Mouse (Mus musculus): ENCODE measurements at regions not wholly inside any gene's neighbourhood (a gene's known extent, or its start where the extent isn't known, plus 50 kb on each side); places are given as distances from the start of the nearest gene placed in this dataset.
A peak's percentile ranks its signal among the peaks of the same experiment; 100 is the strongest.

- DNase-seq (ENCODE audit: low read depth, low spot score), result no peak
These were observed 197.3 kb upstream of the Gm6793 start for GRCm38 (mm10) chr8:112212170-112212569.

- no peak for DNase-seq (ENCODE audit: low read depth, low spot score)
These were observed 181.6 kb upstream of the Gm6793 start for GRCm38 (mm10) chr8:112196423-112196822.

GRCm38 (mm10) chr8:112195880-112196279, 181.0 kb upstream of the Gm6793 start:
- no peak for DNase-seq (ENCODE audit: low read depth, low spot score)

- no peak for DNase-seq (ENCODE audit: low read depth, low spot score)
These were observed 177.0 kb upstream of the Gm6793 start for GRCm38 (mm10) chr8:112191846-112192245.

- DNase-seq (ENCODE audit: low read depth, low spot score), result no peak
These were observed 174.9 kb upstream of the Gm6793 start for GRCm38 (mm10) chr8:112189698-112190097.

GRCm38 (mm10) chr8:112170184-112170583, 155.3 kb upstream of the Gm6793 start:
- peak; percentile 59 for DNase-seq (ENCODE audit: low read depth, low spot score)

DNA sequence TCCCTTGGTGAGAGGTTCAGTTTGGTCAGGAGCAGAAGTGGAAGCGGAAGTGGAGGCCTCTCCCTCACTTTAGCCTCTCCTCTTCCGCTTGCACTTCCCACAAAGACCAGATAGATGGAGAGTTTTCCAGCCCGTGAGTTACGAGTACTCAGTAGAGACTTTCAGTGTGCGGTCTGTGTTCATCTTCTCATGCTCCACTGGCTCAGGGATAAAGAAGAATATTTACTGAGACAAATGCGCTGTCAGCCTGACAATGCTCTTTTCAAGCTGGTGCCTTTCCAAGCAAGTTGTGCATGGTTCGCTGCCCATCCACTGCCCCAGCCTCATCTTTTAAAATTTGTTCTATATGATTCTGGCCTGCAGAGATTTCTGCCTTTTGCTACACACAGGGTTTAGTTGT, 141.8 kb upstream of the Gm6793 start:
- no peak for DNase-seq (ENCODE audit: low read depth, low spot score)

DNA sequence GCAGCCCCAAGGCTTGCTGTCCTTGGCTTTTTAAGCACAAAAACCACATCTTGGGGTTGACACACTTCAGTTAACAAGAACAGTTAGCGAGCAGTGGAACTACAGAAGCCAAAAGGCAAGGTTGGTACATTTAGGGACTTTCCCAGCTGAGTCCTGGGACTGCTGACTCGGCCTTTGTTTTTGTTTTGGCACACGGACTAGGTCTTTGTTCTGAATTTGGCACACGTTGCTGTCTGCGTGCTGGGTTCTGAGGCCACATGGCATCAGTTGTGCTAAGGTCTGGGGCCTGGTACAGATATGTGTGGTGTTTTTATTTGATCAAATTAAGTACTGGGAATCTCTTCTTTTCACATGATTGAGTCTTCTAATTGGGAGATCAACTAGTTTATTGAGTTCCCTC, 124.1 kb upstream of the Gm6793 start:
- no peak for DNase-seq (ENCODE audit: low read depth, low spot score)

- no peak for DNase-seq (ENCODE audit: low read depth, low spot score)
These were observed 115.4 kb upstream of the Gm6793 start for GRCm38 (mm10) chr8:112130196-112130595.

- peak; percentile 97 for DNase-seq (ENCODE audit: low read depth, low spot score)
These were observed 114.1 kb upstream of the Gm6793 start for GRCm38 (mm10) chr8:112128833-112129518.

GRCm38 (mm10) chr8:112111950-112112349, 97.1 kb upstream of the Gm6793 start:
- no peak for DNase-seq (ENCODE audit: low read depth, low spot score)

- DNase-seq (ENCODE audit: low read depth, low spot score), result no peak
These were observed 83.2 kb upstream of the Gm6793 start for GRCm38 (mm10) chr8:112097883-112098635.

DNA sequence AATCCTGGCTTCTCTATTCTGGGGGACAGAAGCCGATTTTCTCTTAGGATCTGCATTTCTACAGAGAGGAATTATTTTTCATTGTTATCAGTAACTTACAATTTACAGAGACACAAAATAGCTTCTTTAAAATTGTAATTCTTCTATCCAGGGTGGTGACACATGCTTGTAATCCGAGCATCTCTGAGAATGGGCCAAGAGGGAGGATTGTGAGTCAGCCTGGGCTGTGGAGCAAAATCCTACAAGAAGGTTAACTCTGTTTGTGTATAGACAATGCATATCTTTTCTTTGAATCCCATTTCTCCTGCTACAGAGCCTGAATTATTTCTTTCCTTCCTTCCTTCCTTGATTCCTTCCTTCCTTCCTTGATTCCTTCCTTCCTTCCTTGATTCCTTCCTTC, 80.0 kb upstream of the Gm6793 start:
- DNase-seq (ENCODE audit: low read depth, low spot score), result no peak

DNA sequence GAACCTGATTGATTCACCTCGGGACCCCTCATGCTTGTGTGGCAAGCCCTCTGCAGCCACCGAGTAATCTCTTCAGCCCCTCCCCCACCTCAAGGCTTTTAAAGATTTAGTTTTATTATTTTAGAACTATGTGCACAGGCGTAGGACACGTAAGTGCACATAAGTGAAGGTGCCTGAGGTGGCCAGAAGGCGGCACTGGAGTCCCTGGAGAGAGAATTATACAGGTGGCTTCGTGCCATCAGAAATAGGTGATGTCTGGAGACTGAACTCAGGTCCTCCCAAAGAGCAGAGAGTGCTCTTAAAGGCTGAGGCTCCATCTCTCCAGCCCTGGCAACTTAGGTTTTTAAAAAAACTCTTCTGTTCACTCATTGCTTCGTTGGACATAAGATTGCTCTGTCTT, 78.7 kb upstream of the Gm6793 start:
- peak; percentile 77 for DNase-seq (ENCODE audit: low read depth, low spot score)

- peak; percentile 80 for DNase-seq (ENCODE audit: low read depth, low spot score)
These were observed 78.0 kb upstream of the Gm6793 start for GRCm38 (mm10) chr8:112092831-112093230.

DNA sequence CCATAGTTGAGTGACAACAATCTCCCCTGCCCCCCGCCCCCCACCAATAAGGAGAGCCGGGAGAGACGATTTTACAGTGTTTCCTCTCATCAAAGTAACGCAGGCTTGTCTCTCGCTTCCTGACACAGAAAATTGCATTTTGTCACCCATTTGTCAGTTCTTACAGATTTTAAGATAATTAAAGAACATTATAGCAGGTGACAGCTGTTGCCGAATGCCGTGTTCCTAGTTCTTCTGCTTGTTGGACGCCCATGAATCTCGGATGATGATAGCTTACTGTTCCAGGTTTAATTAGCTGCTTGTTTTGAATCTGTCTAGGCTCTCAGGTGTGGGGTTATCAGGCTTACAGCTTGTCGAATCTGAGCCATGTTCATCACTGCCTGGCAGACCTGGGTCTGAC, 63.8 kb upstream of the Gm6793 start:
- no peak for DNase-seq (ENCODE audit: low read depth, low spot score)

GRCm38 (mm10) chr8:112072205-112072604, 57.4 kb upstream of the Gm6793 start:
- no peak for DNase-seq (ENCODE audit: low read depth, low spot score)

- no peak for DNase-seq (ENCODE audit: low read depth, low spot score)
These were observed 55.4 kb upstream of the Gm6793 start for GRCm38 (mm10) chr8:112070251-112070650.
